Mouse (Mus musculus): ENCODE measurements at regions not wholly inside any gene's neighbourhood (a gene's known extent, or its start where the extent isn't known, plus 50 kb on each side); places are given as distances from the start of the nearest gene placed in this dataset.
A peak's percentile ranks its signal among the peaks of the same experiment; 100 is the strongest.
"Not testable (repeated sequence)": the region's sequence is repeated elsewhere in the genome, so short reads cannot be mapped to it uniquely, and the experiment has no call there.

- peak; percentile 99 for ATAC-seq
- no peaks in the 10 kb centered on the region for H3K4me1 ChIP-seq (ENCODE audit: control insufficient read depth, insufficient read depth, low read length)
- no peak overlapping the region for H3K9ac ChIP-seq (ENCODE audit: low read depth, low read length)
- no peaks in the 10 kb centered on the region for H3K36me3 ChIP-seq (ENCODE audit: control insufficient read depth, insufficient read depth, low read length)
- no peaks in the 10 kb centered on the region for H3K27me3 ChIP-seq (replicated peaks; ENCODE audit: control insufficient read depth, insufficient read depth, low read length)
- no peak overlapping the region for H3K27ac ChIP-seq (ENCODE audit: low read length)
- H3K4me2 ChIP-seq (ENCODE audit: low read depth, low read length), result no peak overlapping the region
- H3K9me3 ChIP-seq (ENCODE audit: control insufficient read depth, low read length), result no peaks in the 10 kb centered on the region
- no peak overlapping the region for H3K4me3 ChIP-seq (ENCODE audit: low read length)
Measured at GRCm38 (mm10) chr3:21149618-21150017, 782.6 kb upstream of the Agtr1b start.

- Histone ChIP-seq H3K36me3 (ENCODE audit: control insufficient read depth, insufficient read depth, low read length) (no peaks in the 10 kb centered on the region), H3K4me1 (ENCODE audit: control insufficient read depth, insufficient read depth, low read length) (no peaks in the 10 kb centered on the region), H3K27ac (ENCODE audit: low read length) (no peak overlapping the region), H3K9me3 (ENCODE audit: control insufficient read depth, low read length) (no peaks in the 10 kb centered on the region), H3K27me3 (replicated peaks; ENCODE audit: control insufficient read depth, insufficient read depth, low read length) (no peaks in the 10 kb centered on the region), H3K9ac (ENCODE audit: low read depth, low read length) (no peak overlapping the region), H3K4me2 (ENCODE audit: low read depth, low read length) (no peak overlapping the region), H3K4me3 (ENCODE audit: low read length) (no peak overlapping the region)
- WGBS, result 87% methylated on average over 1 of the region's 1 CpGs
- no peak for ATAC-seq
Measured at GRCm38 (mm10) chr3:21128821-21129504, 762.0 kb upstream of the Agtr1b start.

GRCm38 (mm10) chr3:21126191-21126590 lies 759.2 kb upstream of the Agtr1b start:
- H3K4me2 ChIP-seq (ENCODE audit: low read depth, low read length), result no peak overlapping the region
- no peaks in the 10 kb centered on the region for H3K36me3 ChIP-seq (ENCODE audit: control insufficient read depth, insufficient read depth, low read length)
- no peaks in the 10 kb centered on the region for H3K9me3 ChIP-seq (ENCODE audit: control insufficient read depth, low read length)
- H3K9ac ChIP-seq (ENCODE audit: low read depth, low read length), result no peak overlapping the region
- ATAC-seq, result no peak
- no peaks in the 10 kb centered on the region for H3K27me3 ChIP-seq (replicated peaks; ENCODE audit: control insufficient read depth, insufficient read depth, low read length)
- H3K4me1 ChIP-seq (ENCODE audit: control insufficient read depth, insufficient read depth, low read length), result no peaks in the 10 kb centered on the region
- no peak overlapping the region for H3K27ac ChIP-seq (ENCODE audit: low read length)
- no peak overlapping the region for H3K4me3 ChIP-seq (ENCODE audit: low read length)

- Histone ChIP-seq H3K27me3 (replicated peaks; ENCODE audit: control insufficient read depth, insufficient read depth, low read length) (no peaks in the 10 kb centered on the region), H3K27ac (ENCODE audit: low read length) (no peak overlapping the region), H3K4me2 (ENCODE audit: low read depth, low read length) (no peak overlapping the region), H3K4me3 (ENCODE audit: low read length) (no peak overlapping the region), H3K36me3 (ENCODE audit: control insufficient read depth, insufficient read depth, low read length) (no peaks in the 10 kb centered on the region), H3K9ac (ENCODE audit: low read depth, low read length) (no peak overlapping the region), H3K9me3 (ENCODE audit: control insufficient read depth, low read length) (no peaks in the 10 kb centered on the region), H3K4me1 (ENCODE audit: control insufficient read depth, insufficient read depth, low read length) (no peaks in the 10 kb centered on the region)
- WGBS, result 63% methylated on average over 1 of the region's 1 CpGs
- no peak for ATAC-seq
Measured at GRCm38 (mm10) chr3:21118164-21118902, 751.4 kb upstream of the Agtr1b start.

- 53% methylated on average over 1 of the region's 1 CpGs for WGBS
- H3K4me1 ChIP-seq (ENCODE audit: control insufficient read depth, insufficient read depth, low read length), result no peaks in the 10 kb centered on the region
- no peak overlapping the region for H3K4me3 ChIP-seq (ENCODE audit: low read length)
- no peak overlapping the region for H3K4me2 ChIP-seq (ENCODE audit: low read depth, low read length)
- ATAC-seq, result peak; percentile 98
- no peaks in the 10 kb centered on the region for H3K27me3 ChIP-seq (replicated peaks; ENCODE audit: control insufficient read depth, insufficient read depth, low read length)
- peak overlapping the region; percentile 42; the same call in 1 of the 2 replicates for H3K27ac ChIP-seq (ENCODE audit: low read length)
- no peaks in the 10 kb centered on the region for H3K9me3 ChIP-seq (ENCODE audit: control insufficient read depth, low read length)
- H3K36me3 ChIP-seq (ENCODE audit: control insufficient read depth, insufficient read depth, low read length), result no peaks in the 10 kb centered on the region
- H3K9ac ChIP-seq (ENCODE audit: low read depth, low read length), result no peak overlapping the region
Measured at GRCm38 (mm10) chr3:21111735-21112518, 745.0 kb upstream of the Agtr1b start.

GRCm38 (mm10) chr3:21090206-21090605 lies 723.2 kb upstream of the Agtr1b start:
- H3K9me3 ChIP-seq (ENCODE audit: control insufficient read depth, low read length), result no peaks in the 10 kb centered on the region
- no peaks in the 10 kb centered on the region for H3K27me3 ChIP-seq (replicated peaks; ENCODE audit: control insufficient read depth, insufficient read depth, low read length)
- no peak for ATAC-seq
- H3K27ac ChIP-seq (ENCODE audit: low read length), result no peak overlapping the region
- H3K9ac ChIP-seq (ENCODE audit: low read depth, low read length), result no peak overlapping the region
- no peak overlapping the region for H3K4me2 ChIP-seq (ENCODE audit: low read depth, low read length)
- no peak overlapping the region for H3K4me3 ChIP-seq (ENCODE audit: low read length)
- no peaks in the 10 kb centered on the region for H3K4me1 ChIP-seq (ENCODE audit: control insufficient read depth, insufficient read depth, low read length)
- H3K36me3 ChIP-seq (ENCODE audit: control insufficient read depth, insufficient read depth, low read length), result no peaks in the 10 kb centered on the region

- no peak overlapping the region for H3K4me3 ChIP-seq (ENCODE audit: low read length)
- H3K27me3 ChIP-seq (replicated peaks; ENCODE audit: control insufficient read depth, insufficient read depth, low read length), result no peaks in the 10 kb centered on the region
- no peak overlapping the region for H3K9ac ChIP-seq (ENCODE audit: low read depth, low read length)
- H3K4me1 ChIP-seq (ENCODE audit: control insufficient read depth, insufficient read depth, low read length), result no peaks in the 10 kb centered on the region
- no peak overlapping the region for H3K4me2 ChIP-seq (ENCODE audit: low read depth, low read length)
- no peaks in the 10 kb centered on the region for H3K36me3 ChIP-seq (ENCODE audit: control insufficient read depth, insufficient read depth, low read length)
- H3K27ac ChIP-seq (ENCODE audit: low read length), result no peak overlapping the region
- WGBS, result 69% methylated on average over 1 of the region's 1 CpGs
- no peak for ATAC-seq
- H3K9me3 ChIP-seq (ENCODE audit: control insufficient read depth, low read length), result no peaks in the 10 kb centered on the region
Measured at GRCm38 (mm10) chr3:21086426-21086825, 719.4 kb upstream of the Agtr1b start.

- Histone ChIP-seq H3K9me3 (ENCODE audit: control insufficient read depth, low read length) (no peaks in the 10 kb centered on the region), H3K27me3 (replicated peaks; ENCODE audit: control insufficient read depth, insufficient read depth, low read length) (no peaks in the 10 kb centered on the region), H3K4me3 (ENCODE audit: low read length) (no peak overlapping the region), H3K4me1 (ENCODE audit: control insufficient read depth, insufficient read depth, low read length) (no peaks in the 10 kb centered on the region), H3K4me2 (ENCODE audit: low read depth, low read length) (no peak overlapping the region), H3K9ac (ENCODE audit: low read depth, low read length) (no peak overlapping the region), H3K36me3 (ENCODE audit: control insufficient read depth, insufficient read depth, low read length) (no peaks in the 10 kb centered on the region), H3K27ac (ENCODE audit: low read length) (no peak overlapping the region)
- no peak for ATAC-seq
- WGBS, result 70% methylated on average over 2 of the region's 2 CpGs
Measured at GRCm38 (mm10) chr3:21077548-21077947, 710.6 kb upstream of the Agtr1b start.

- not testable (repeated sequence) for H3K4me3 ChIP-seq (ENCODE audit: low read length); H3K36me3 ChIP-seq (ENCODE audit: control insufficient read depth, insufficient read depth, low read length); H3K4me1 ChIP-seq (ENCODE audit: control insufficient read depth, insufficient read depth, low read length); H3K9ac ChIP-seq (ENCODE audit: low read depth, low read length); H3K27me3 ChIP-seq (replicated peaks; ENCODE audit: control insufficient read depth, insufficient read depth, low read length); H3K9me3 ChIP-seq (ENCODE audit: control insufficient read depth, low read length); H3K27ac ChIP-seq (ENCODE audit: low read length); H3K4me2 ChIP-seq (ENCODE audit: low read depth, low read length); ATAC-seq
- 64% methylated on average over 1 of the region's 2 CpGs for WGBS
Measured at GRCm38 (mm10) chr3:21053337-21053736, 686.4 kb upstream of the Agtr1b start.
